Mouse (Mus musculus) hindbrain, embryonic 16.5 days (tissue): ENCODE results near the gene Slc44a2. TPM values are rescaled to one million over a fixed set of nuclear protein-coding genes. Genes with fewer than 3 reads are reported as not detected.

Source experiments
- polyA plus RNA-seq: library from polyadenylated mRNA; unstranded; fragments of >200 nt; fragmentation: Nextera tagmentation; extraction: Ambion mirVana; gene quantifications from 2 replicates; pipeline ENCODE4 v1.2.1, GENCODE M21; 2015

The Slc44a2 gene
- polyA plus RNA-seq, 1 experiment from 2014 or later, result 63.9 TPM

Other genes with a start within 250 kb of the Slc44a2 start
- 1.3 and 2.2 TPM in 2 replicates for gene Gm49373, start 247.6 kb upstream of the Slc44a2 start, polyA plus RNA-seq
- 75.2 and 80.8 TPM in 2 replicates for gene Fdx1l, start 247.1 kb upstream of the Slc44a2 start, polyA plus RNA-seq
- gene Gm38431, start 228.7 kb upstream of the Slc44a2 start, polyA plus RNA-seq, result 1.3 TPM in 2 replicates
- gene Raver1, start 228.7 kb upstream of the Slc44a2 start, polyA plus RNA-seq, result 25.9 and 35.9 TPM in 2 replicates
- gene Tyk2, start 189.5 kb upstream of the Slc44a2 start, polyA plus RNA-seq, result 9.5 and 10.5 TPM in 2 replicates
- gene Cdc37, start 170.7 kb upstream of the Slc44a2 start, polyA plus RNA-seq, result 204 and 211 TPM in 2 replicates
- 47.7 and 50.5 TPM in 2 replicates for gene Pde4a, start 155.0 kb upstream of the Slc44a2 start, polyA plus RNA-seq
- 71.5 and 72.0 TPM in 2 replicates for gene Keap1, start 81.3 kb upstream of the Slc44a2 start, polyA plus RNA-seq
- gene S1pr5, start 72.3 kb upstream of the Slc44a2 start, polyA plus RNA-seq, result 5.5 and 5.7 TPM in 2 replicates
- gene Atg4d, start 55.4 kb upstream of the Slc44a2 start, polyA plus RNA-seq, result 52.6 and 52.8 TPM in 2 replicates
- gene Kri1, start 32.7 kb upstream of the Slc44a2 start, polyA plus RNA-seq, result 14.5 and 16.8 TPM in 2 replicates
- gene Cdkn2d, start 29.3 kb upstream of the Slc44a2 start, polyA plus RNA-seq, result 121 and 138 TPM in 2 replicates
- gene Ap1m2, start 8.4 kb upstream of the Slc44a2 start, polyA plus RNA-seq, result 2.8 and 2.9 TPM in 2 replicates
- 186 and 210 TPM in 2 replicates for gene Ilf3, start 47.2 kb downstream of the Slc44a2 start, polyA plus RNA-seq
- 50.3 and 53.7 TPM in 2 replicates for gene Qtrt1, start 91.1 kb downstream of the Slc44a2 start, polyA plus RNA-seq
- gene Dnm2, start 104.2 kb downstream of the Slc44a2 start, polyA plus RNA-seq, result 61.9 and 69.2 TPM in 2 replicates
- 64.3 and 66.8 TPM in 2 replicates for gene Tmed1, start 189.6 kb downstream of the Slc44a2 start, polyA plus RNA-seq
- gene AB124611, start 205.5 kb downstream of the Slc44a2 start, polyA plus RNA-seq, result 1.6 and 2.5 TPM in 2 replicates
- 15.8 and 25.4 TPM in 2 replicates for gene Carm1, start 226.2 kb downstream of the Slc44a2 start, polyA plus RNA-seq